Mouse (Mus musculus): Measurements from ENCODE around the gene Hspb2.

- no peak for TF ChIP-seq CTCF (IDR thresholded peaks at IDR 0.05; ENCODE audit: borderline replicate concordance, insufficient read depth, low read length)
- no peak for TF ChIP-seq POLR2A (IDR thresholded peaks at IDR 0.05; ENCODE audit: low read depth, low read length)
Observed at GRCm38 (mm10) chr9:50798368-50798767, 46.2 kb upstream of the Hspb2 start.
